Mouse (Mus musculus) neural tube, embryonic 13.5 days (tissue): ENCODE data around the gene Fndc9. TPM values are rescaled to one million over a fixed set of nuclear protein-coding genes. Genes with fewer than 3 reads are reported as not detected.

ENCODE experiments used
- ATAC-seq: fragments of 200-750 bp; cut with Nextera tagmentation; 2 replicates; pipeline ENCODE4 v1.8.0; 2017; ENCODE audit warnings: low read depth, mild to moderate bottlenecking, moderate TSS enrichment, moderate library complexity
- H3K27ac ChIP-seq: fragments of 300-500 bp; sonication (generic); replicated peaks from 2 replicates; pipeline ENCODE4 v1.5.1; 2015; ENCODE audit warnings: moderate library complexity, mild to moderate bottlenecking, inconsistent platforms
- H3K27me3 ChIP-seq: fragments of 300-500 bp; sonication (generic); 2 replicates; pipeline ENCODE4 v1.6.1; 2015; ENCODE audit warnings: mild to moderate bottlenecking, inconsistent platforms
- H3K36me3 ChIP-seq: fragments of 300-500 bp; sonication (generic); 2 replicates; pipeline ENCODE4 v1.6.1; 2015; ENCODE audit warnings: mild to moderate bottlenecking, inconsistent platforms
- H3K4me1 ChIP-seq: fragments of 300-500 bp; sonication (generic); replicated peaks from 2 replicates; pipeline ENCODE4 v1.6.1; 2015; ENCODE audit warnings: inconsistent platforms
- H3K4me2 ChIP-seq: fragments of 300-500 bp; sonication (generic); 2 replicates; pipeline ENCODE4 v1.6.1; 2015; ENCODE audit warnings: inconsistent platforms, mild to moderate bottlenecking, moderate library complexity
- H3K4me3 ChIP-seq: fragments of 300-500 bp; sonication (generic); 2 replicates; pipeline ENCODE4 v1.5.1; 2015; ENCODE audit warnings: mild to moderate bottlenecking, inconsistent platforms
- H3K9ac ChIP-seq: fragments of 300-500 bp; sonication (generic); 2 replicates; pipeline ENCODE4 v1.6.1; 2015; ENCODE audit warnings: moderate library complexity, mild to moderate bottlenecking, inconsistent platforms
- H3K9me3 ChIP-seq: fragments of 300-500 bp; sonication (generic); 2 replicates; pipeline ENCODE4 v1.6.1; 2016; ENCODE audit warnings: inconsistent platforms
- whole genome bisulfite sequencing: fragments of 180-500 bp; shearing (Covaris S2); methylation state at CpG from one replicate; pipeline ENCODE4 v1.1.7; 2015; 5-methylcytosine and 5-hydroxymethylcytosine counted together
- polyA plus RNA-seq: library from polyadenylated mRNA; unstranded; fragments of >200 nt; fragmentation: Nextera tagmentation; extraction: Ambion mirVana; gene quantifications from 2 replicates; pipeline ENCODE4 v1.2.1, GENCODE M21; 2015

Fndc9 gene
- polyA plus RNA-seq, 1 experiment from 2014 or later = 0.46 TPM

DNA sequence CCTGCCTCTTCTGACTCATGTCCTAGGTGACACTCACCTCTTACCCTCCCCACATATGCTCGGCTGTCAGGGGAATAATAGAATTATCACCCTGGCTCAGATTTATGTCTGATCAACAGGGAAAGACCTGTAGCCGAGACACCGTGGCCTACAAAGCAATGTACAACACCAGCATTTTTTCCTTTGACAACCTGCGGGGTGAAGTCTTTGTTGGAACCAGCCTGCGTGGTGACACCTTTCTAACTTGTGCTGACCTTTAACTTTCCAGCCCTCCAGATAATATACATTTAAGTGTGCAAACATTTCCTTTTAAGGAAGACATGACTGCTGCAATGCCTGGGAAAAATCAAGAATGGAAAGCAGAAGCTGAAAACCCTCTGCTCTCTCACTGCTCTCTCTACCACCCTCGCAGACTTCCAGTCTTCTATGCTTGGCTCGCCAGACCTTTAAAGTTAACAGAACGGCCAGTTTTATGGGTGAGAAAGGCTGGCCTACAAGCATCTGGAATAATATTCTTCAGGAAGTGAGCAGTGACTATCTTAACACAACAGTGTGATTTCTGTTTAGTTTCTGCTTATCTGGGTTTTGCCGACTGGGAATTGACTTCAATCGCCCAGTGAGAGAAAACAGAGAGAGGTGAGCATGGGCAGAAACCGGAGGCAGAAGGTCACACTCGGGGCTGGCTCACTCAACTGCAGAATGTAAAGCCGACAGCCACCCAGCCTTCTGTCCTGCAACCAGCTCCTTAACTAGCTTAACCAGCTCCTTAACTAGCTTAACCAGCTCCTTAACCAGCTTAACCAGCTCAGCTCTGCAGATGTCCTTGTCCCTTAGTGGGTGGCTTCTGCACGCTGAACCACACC is 20.7 kb upstream of the Fndc9 start:
- no peaks in the 10 kb centered on the region for H3K27me3 ChIP-seq
- H3K4me2 ChIP-seq = no peak overlapping the region
- ATAC-seq = no peak
- no peak overlapping the region for H3K4me3 ChIP-seq
- H3K9ac ChIP-seq = 0 out of 2 replicates have a peak overlapping the region, but pooled peaks have one; percentile 3
- H3K4me1 ChIP-seq = peaks cover 41% of the 10 kb centered on the region
- WGBS = 65% methylated on average over 14 of the region's 14 CpGs
- H3K9me3 ChIP-seq = no peaks in the 10 kb centered on the region
- H3K27ac ChIP-seq = peak overlapping the region; percentile 63
- H3K36me3 ChIP-seq = peaks cover 21% of the 10 kb centered on the region

DNA sequence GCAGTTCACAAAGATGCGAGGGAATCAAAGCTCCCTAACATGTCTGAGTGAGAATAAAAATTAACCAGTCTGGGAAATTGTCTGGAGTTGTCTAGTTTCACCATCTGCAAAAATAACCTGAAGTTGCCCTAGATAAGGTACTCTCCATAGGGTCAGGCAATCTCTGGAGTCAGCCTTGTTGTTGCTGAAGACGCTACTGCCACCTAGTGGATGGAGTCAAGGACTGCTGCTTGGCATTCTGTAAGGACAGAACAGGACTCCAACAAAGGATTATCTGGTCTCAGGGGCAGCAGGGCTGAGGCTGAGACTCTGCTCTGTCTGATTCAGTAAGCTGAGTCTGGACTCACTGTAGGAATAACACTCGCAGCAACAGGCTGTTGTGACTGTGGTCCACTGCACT is 20.0 kb upstream of the Fndc9 start:
- peak; percentile 72 for ATAC-seq
- no peak overlapping the region for H3K4me3 ChIP-seq
- H3K4me1 ChIP-seq = peaks cover 48% of the 10 kb centered on the region
- no peaks in the 10 kb centered on the region for H3K9me3 ChIP-seq
- H3K36me3 ChIP-seq = peaks cover 22% of the 10 kb centered on the region
- H3K9ac ChIP-seq = no peak overlapping the region
- WGBS = 32% methylated on average over 3 of the region's 3 CpGs
- H3K4me2 ChIP-seq = no peak overlapping the region
- H3K27me3 ChIP-seq = no peaks in the 10 kb centered on the region
- peak overlapping the region; percentile 63 for H3K27ac ChIP-seq

DNA sequence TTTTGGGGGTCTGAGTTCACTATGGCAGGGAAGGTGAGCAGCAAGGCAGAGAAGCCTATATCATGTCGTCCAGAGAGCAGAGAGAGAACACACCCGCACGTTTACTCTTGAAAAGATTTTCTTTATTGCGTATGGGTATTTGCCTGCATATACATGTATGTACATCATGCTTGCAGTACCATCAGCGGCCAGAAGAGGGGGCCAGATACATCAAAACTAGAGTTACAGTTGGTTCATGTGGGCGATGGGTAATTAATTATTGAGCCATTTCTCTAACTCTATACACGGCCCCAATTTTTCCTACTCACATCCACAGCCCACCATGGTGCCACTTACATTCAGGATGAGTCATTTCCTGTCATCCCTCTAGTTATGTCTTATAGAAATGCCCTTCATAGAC is 18.7 kb upstream of the Fndc9 start:
- H3K27me3 ChIP-seq = no peaks in the 10 kb centered on the region
- H3K27ac ChIP-seq = 0 out of 2 replicates have a peak overlapping the region, but pooled peaks have one; percentile 30
- ATAC-seq = no peak
- WGBS = 73% methylated on average over 7 of the region's 7 CpGs
- peaks cover 50% of the 10 kb centered on the region for H3K4me1 ChIP-seq
- H3K4me2 ChIP-seq = no peak overlapping the region
- H3K9me3 ChIP-seq = no peaks in the 10 kb centered on the region
- peaks cover 29% of the 10 kb centered on the region for H3K36me3 ChIP-seq
- H3K9ac ChIP-seq = no peak overlapping the region
- no peak overlapping the region for H3K4me3 ChIP-seq

DNA sequence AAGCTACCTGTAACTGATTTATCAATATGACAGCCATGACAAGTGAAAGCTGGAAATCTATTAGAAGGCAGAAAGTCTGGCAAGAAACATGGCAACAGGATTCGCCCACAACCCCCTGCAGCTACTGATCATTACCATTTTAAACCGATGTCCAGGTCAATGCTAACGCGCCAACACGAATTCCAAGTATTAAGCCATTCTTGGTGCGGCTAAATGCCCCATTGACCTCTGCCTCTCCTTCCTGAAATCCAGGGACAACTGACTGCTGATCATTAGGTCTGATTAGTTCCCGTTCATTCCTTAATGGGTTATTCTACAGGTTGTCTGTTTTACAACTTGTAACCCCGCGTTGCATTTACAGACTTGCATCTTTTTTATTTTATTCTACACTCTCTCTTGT is 17.6 kb upstream of the Fndc9 start:
- ATAC-seq = no peak
- Histone ChIP-seq H3K27me3 (no peaks in the 10 kb centered on the region), H3K9ac (no peak overlapping the region), H3K4me1 (peaks cover 43% of the 10 kb centered on the region), H3K4me2 (no peak overlapping the region), H3K4me3 (no peak overlapping the region), H3K9me3 (no peaks in the 10 kb centered on the region), H3K27ac (peak overlapping the region; percentile 93), H3K36me3 (peaks cover 38% of the 10 kb centered on the region)
- 73% methylated on average over 9 of the region's 9 CpGs for WGBS

DNA sequence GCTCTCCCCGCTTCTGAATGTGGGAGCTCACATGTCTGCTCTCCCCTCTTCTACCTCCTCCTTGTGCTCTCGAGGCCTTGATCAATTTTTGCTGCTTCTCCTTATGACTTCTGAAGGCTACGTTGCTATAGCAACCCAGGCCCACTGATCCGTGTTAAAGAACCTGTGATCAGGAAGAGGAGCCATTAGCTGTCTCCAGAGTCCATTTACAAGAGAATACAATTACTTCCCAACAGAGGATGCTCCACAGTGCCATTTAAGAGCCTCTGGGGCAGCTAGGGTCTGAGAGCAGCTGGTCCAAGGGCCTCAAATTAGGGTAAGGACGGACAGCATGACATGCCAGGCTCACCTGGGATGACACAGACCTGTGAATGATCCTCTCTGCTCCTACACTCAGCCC is 16.7 kb upstream of the Fndc9 start:
- peak; percentile 60 for ATAC-seq
- Histone ChIP-seq H3K27me3 (no peaks in the 10 kb centered on the region), H3K4me1 (peaks cover 43% of the 10 kb centered on the region), H3K4me3 (no peak overlapping the region), H3K36me3 (peaks cover 41% of the 10 kb centered on the region), H3K27ac (peak overlapping the region; percentile 93), H3K4me2 (peak overlapping the region; percentile 30; the same call in 1 of the 2 replicates), H3K9ac (peak overlapping the region; percentile 45; the same call in 1 of the 2 replicates), H3K9me3 (no peaks in the 10 kb centered on the region)
- WGBS = 13% methylated on average over 5 of the region's 5 CpGs

DNA sequence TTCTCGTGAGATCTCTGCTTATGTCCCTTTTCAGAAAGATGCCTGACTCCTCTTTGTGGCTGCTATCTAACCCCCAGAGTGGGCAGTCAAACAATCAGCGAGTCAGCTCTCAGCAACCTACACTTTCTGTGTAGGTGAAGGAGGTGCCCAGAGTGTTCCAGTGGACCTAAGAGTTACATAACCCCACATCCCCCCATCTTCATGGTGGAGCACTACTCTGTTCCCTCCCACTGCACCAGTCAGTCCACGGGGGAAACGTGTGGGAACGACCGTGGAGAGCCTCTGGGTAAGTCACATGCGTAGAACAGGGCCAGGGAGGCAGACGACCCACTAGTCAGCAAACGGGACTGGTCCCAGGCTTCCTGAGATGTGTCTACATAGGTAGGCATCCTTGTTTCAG is 16.0 kb upstream of the Fndc9 start:
- ATAC-seq = peak; percentile 7; the same call in 1 of the 2 replicates

DNA sequence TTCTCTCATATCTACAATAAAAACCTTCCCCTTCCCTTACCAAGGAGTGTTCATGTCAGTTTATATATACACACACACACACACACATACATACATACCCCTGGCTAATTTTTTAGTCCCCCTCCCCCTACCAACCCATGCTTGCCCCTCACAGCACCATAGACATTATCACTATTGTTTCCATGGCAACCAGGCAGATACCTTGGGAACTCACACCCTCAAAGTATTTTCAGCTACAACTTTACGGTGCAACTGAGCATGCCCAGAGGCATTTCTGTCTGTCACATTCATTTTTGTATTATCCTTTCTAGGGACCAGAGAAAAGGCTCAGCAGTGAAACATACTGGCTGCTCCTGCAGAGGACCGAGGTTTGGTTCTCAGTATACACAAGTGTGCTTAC is 15.1 kb upstream of the Fndc9 start:
- H3K9ac ChIP-seq = no peak overlapping the region
- H3K27me3 ChIP-seq = no peaks in the 10 kb centered on the region
- H3K36me3 ChIP-seq = peaks cover 54% of the 10 kb centered on the region
- no peak overlapping the region for H3K4me3 ChIP-seq
- no peaks in the 10 kb centered on the region for H3K9me3 ChIP-seq
- H3K4me2 ChIP-seq = no peak overlapping the region
- 63% methylated on average over 2 of the region's 2 CpGs for WGBS
- H3K4me1 ChIP-seq = peaks cover 36% of the 10 kb centered on the region
- H3K27ac ChIP-seq = peak overlapping the region; percentile 93
- ATAC-seq = no peak

More for the DNA sequence above, 16.0 kb upstream of the Fndc9 start:
- H3K9ac ChIP-seq = 0 out of 2 replicates have a peak overlapping the region, but pooled peaks have one; percentile 38
- no peaks in the 10 kb centered on the region for H3K9me3 ChIP-seq
- no peak overlapping the region for H3K4me2 ChIP-seq
- H3K27ac ChIP-seq = peak overlapping the region; percentile 93
- no peaks in the 10 kb centered on the region for H3K27me3 ChIP-seq
- peaks cover 43% of the 10 kb centered on the region for H3K4me1 ChIP-seq
- H3K4me3 ChIP-seq = no peak overlapping the region
- H3K36me3 ChIP-seq = peaks cover 49% of the 10 kb centered on the region
- 72% methylated on average over 9 of the region's 9 CpGs for WGBS

DNA sequence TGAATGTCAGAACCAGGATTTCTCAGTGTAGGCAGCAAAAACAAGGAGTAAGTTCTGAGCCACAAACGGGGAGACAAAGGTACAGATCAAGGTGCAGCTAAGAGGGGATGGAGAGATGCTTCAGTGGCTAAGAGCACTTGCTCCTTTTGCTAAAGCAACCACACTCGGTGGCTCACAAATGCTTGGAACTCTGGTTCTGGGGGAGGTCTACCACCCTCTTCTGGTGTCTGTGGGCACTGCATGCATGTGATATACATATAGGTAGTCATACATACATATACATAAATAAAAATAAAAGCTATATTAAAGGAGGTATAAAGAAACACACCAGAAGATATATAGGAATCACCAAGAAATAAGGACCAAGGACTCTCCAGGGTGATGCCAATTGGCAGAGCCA is 11.8 kb upstream of the Fndc9 start:
- WGBS = 86% methylated on average over 2 of the region's 2 CpGs
- Histone ChIP-seq H3K4me1 (peaks cover 20% of the 10 kb centered on the region), H3K9ac (no peak overlapping the region), H3K36me3 (peaks cover 54% of the 10 kb centered on the region), H3K27me3 (no peaks in the 10 kb centered on the region), H3K4me3 (no peak overlapping the region), H3K27ac (no peak overlapping the region), H3K9me3 (no peaks in the 10 kb centered on the region), H3K4me2 (no peak overlapping the region)
- ATAC-seq = no peak

DNA sequence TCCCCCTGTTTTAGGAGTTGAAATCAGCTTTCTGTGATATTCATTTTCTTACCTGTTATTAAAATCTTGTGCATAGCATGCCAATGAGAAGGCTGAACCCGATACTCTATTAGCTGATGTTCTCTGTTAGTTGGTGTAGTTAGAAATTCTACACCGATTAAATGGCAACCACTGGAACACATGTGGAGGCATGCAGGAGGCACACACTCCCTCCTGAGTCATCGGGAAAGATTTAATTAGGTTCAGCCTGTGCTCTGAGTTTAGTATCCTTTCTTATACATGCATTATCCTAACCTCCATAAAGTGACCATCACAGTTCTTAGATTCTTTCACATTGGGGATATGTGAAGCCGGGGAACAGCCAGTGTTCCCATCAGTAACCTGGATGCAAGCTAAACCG is 10.0 kb upstream of the Fndc9 start:
- Histone ChIP-seq H3K4me1 (peaks cover 2% of the 10 kb centered on the region; the same call in 1 of the 2 replicates), H3K9me3 (no peaks in the 10 kb centered on the region), H3K4me3 (no peak overlapping the region), H3K27ac (no peak overlapping the region), H3K27me3 (no peaks in the 10 kb centered on the region), H3K9ac (no peak overlapping the region), H3K36me3 (peaks cover 70% of the 10 kb centered on the region), H3K4me2 (no peak overlapping the region)
- ATAC-seq = no peak
- 92% methylated on average over 5 of the region's 5 CpGs for WGBS

DNA sequence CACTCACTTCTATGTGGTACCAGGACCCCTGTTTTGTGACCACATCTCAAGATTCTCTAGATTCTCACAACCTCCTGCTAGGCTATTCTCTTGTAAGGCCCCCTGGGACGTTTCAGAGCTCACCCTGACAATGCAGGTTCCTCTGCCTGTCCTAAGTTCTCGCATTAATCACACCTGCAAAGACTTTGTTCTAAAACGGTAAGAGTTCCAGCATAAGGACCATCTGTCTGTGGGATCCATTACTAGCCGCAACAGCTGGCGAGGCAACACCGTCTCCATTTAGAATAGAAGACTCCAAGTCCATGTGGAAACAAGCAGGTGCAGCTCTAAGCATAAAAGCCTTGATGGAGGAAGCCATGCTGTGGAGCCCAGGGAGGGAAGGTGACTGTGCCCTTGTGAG is 5.1 kb upstream of the Fndc9 start:
- H3K36me3 ChIP-seq = peaks cover 61% of the 10 kb centered on the region
- peaks cover 6% of the 10 kb centered on the region for H3K4me1 ChIP-seq
- H3K27ac ChIP-seq = no peak overlapping the region
- no peak for ATAC-seq
- no peaks in the 10 kb centered on the region for H3K9me3 ChIP-seq
- no peak overlapping the region for H3K4me3 ChIP-seq
- H3K4me2 ChIP-seq = no peak overlapping the region
- 65% methylated on average over 6 of the region's 6 CpGs for WGBS
- H3K9ac ChIP-seq = no peak overlapping the region
- no peaks in the 10 kb centered on the region for H3K27me3 ChIP-seq

DNA sequence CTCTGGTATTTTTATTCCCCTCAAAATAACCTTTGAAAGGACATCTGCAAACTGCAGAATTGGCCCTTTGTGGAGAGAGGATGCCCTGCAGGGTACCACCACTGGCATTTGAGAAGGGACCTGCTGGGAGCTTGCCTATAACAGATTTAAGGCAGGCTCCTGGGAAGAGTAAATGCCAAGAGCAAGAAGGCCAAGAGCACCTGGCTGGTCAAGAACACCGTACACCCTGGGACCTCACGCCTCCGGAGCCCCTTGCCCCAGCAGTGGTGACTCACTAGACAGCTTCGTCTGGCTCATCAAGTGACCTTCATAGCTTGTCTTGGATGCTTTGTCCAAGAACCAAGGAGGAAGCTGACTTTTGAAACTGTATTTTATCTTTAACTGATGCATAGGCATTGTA is 2.5 kb upstream of the Fndc9 start:
- Histone ChIP-seq H3K27ac (no peak overlapping the region), H3K4me3 (no peak overlapping the region), H3K36me3 (peaks cover 75% of the 10 kb centered on the region), H3K9me3 (no peaks in the 10 kb centered on the region), H3K9ac (no peak overlapping the region), H3K4me2 (no peak overlapping the region), H3K27me3 (no peaks in the 10 kb centered on the region), H3K4me1 (peaks cover 16% of the 10 kb centered on the region)
- WGBS = 87% methylated on average over 4 of the region's 4 CpGs
- ATAC-seq = no peak

DNA sequence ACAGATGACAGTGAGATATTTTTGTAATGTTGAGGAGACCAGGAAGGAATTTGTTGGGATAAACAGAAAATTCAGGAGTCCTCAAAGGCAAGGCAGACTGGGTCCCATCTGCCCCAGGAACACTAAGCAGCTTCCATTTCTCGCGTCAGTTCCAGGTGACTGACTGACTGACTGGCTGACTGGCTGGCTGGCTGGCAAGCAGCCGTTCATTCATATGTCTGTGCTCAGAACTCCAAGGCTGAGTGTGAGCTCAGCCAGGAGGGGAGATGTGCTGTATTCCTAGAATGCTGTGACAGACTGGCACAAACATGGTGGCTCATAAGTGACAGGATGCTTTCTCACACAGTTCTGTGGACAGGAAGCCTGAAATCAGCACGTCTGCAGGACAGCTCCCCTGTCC is 1.4 kb upstream of the Fndc9 start:
- H3K9ac ChIP-seq = no peak overlapping the region
- no peak for ATAC-seq
- H3K9me3 ChIP-seq = no peaks in the 10 kb centered on the region
- H3K27me3 ChIP-seq = no peaks in the 10 kb centered on the region
- H3K4me2 ChIP-seq = no peak overlapping the region
- H3K4me3 ChIP-seq = no peak overlapping the region
- peaks cover 16% of the 10 kb centered on the region for H3K4me1 ChIP-seq
- H3K36me3 ChIP-seq = peaks cover 77% of the 10 kb centered on the region
- 76% methylated on average over 4 of the region's 4 CpGs for WGBS
- no peak overlapping the region for H3K27ac ChIP-seq
